Mouse (Mus musculus): Measurements from ENCODE around the gene Sipa1l2.

Sipa1l2 gene

GRCm38 (mm10) chr8:125584276-125584675, 14.7 kb upstream of the Sipa1l2 start:
- no peak for DNase-seq (ENCODE audit: extremely low read depth, insufficient read length, low spot score)

GRCm38 (mm10) chr8:125580426-125580825, 10.8 kb upstream of the Sipa1l2 start:
- DNase-seq (ENCODE audit: extremely low read depth, insufficient read length, low spot score) = no peak

- DNase-seq (ENCODE audit: extremely low read depth, insufficient read length, low spot score) = no peak
Measured at GRCm38 (mm10) chr8:125576127-125576526, 6.5 kb upstream of the Sipa1l2 start.

- no peak for DNase-seq (ENCODE audit: extremely low read depth, insufficient read length, low spot score)
Measured at GRCm38 (mm10) chr8:125574280-125574679, 4.7 kb upstream of the Sipa1l2 start.

- DNase-seq (ENCODE audit: extremely low read depth, insufficient read length, low spot score) = no peak
Measured at GRCm38 (mm10) chr8:125572246-125572645, 2.6 kb upstream of the Sipa1l2 start.

- DNase-seq (ENCODE audit: extremely low read depth, insufficient read length, low spot score) = peak; percentile 33
Measured at GRCm38 (mm10) chr8:125570835-125571465, 1.3 kb upstream of the Sipa1l2 start.

- DNase-seq (ENCODE audit: extremely low read depth, insufficient read length, low spot score) = no peak
Measured at GRCm38 (mm10) chr8:125570389-125570788, 781 bp upstream of the Sipa1l2 start.

- DNase-seq (ENCODE audit: extremely low read depth, insufficient read length, low spot score) = peak; percentile 44
Measured at GRCm38 (mm10) chr8:125568851-125569532, 616 bp downstream of the Sipa1l2 start.

GRCm38 (mm10) chr8:125568421-125568850, 1.2 kb downstream of the Sipa1l2 start:
- DNase-seq (ENCODE audit: extremely low read depth, insufficient read length, low spot score) = no peak

GRCm38 (mm10) chr8:125567569-125567968, 2.0 kb downstream of the Sipa1l2 start:
- no peak for DNase-seq (ENCODE audit: extremely low read depth, insufficient read length, low spot score)

GRCm38 (mm10) chr8:125562878-125563277, 6.7 kb downstream of the Sipa1l2 start:
- no peak for DNase-seq (ENCODE audit: extremely low read depth, insufficient read length, low spot score)

GRCm38 (mm10) chr8:125560825-125561490, 8.7 kb downstream of the Sipa1l2 start:
- peak; percentile 45 for DNase-seq (ENCODE audit: extremely low read depth, insufficient read length, low spot score)

GRCm38 (mm10) chr8:125559066-125559653, 10.4 kb downstream of the Sipa1l2 start:
- no peak for DNase-seq (ENCODE audit: extremely low read depth, insufficient read length, low spot score)

GRCm38 (mm10) chr8:125558109-125559065, 11.2 kb downstream of the Sipa1l2 start:
- DNase-seq (ENCODE audit: extremely low read depth, insufficient read length, low spot score) = no peak

- no peak for DNase-seq (ENCODE audit: extremely low read depth, insufficient read length, low spot score)
Measured at GRCm38 (mm10) chr8:125557391-125558108, 12.1 kb downstream of the Sipa1l2 start.

- DNase-seq (ENCODE audit: extremely low read depth, insufficient read length, low spot score) = no peak
Measured at GRCm38 (mm10) chr8:125556706-125557105, 12.9 kb downstream of the Sipa1l2 start.

- no peak for DNase-seq (ENCODE audit: extremely low read depth, insufficient read length, low spot score)
Measured at GRCm38 (mm10) chr8:125550567-125550966, 19.0 kb downstream of the Sipa1l2 start.

GRCm38 (mm10) chr8:125547296-125547695, 22.3 kb downstream of the Sipa1l2 start:
- no peak for DNase-seq (ENCODE audit: extremely low read depth, insufficient read length, low spot score)

- DNase-seq (ENCODE audit: extremely low read depth, insufficient read length, low spot score) = no peak
Measured at GRCm38 (mm10) chr8:125545866-125546265, 23.7 kb downstream of the Sipa1l2 start.
